Mouse (Mus musculus) stomach, postnatal 0 days (tissue): Measurements from ENCODE around the gene Cwc25. TPM values are rescaled to one million over a fixed set of nuclear protein-coding genes. Genes with fewer than 3 reads are reported as not detected.

Source experiments
- ATAC-seq: fragments of 200-750 bp; cut with Nextera tagmentation; 2 replicates; pipeline ENCODE4 v1.8.0; 2017; ENCODE audit not compliant: low FRiP score, low TSS enrichment
- DNase-seq: peaks from one replicate; pipeline ENCODE4 v3.0.0-alpha.2; 2016; ENCODE audit warnings: low spot score
- H3K27ac ChIP-seq: fragments of 300-500 bp; sonication (generic); replicated peaks from 2 replicates; pipeline ENCODE4 v1.5.1; 2014; ENCODE audit warnings: mild to moderate bottlenecking, control low read depth
- H3K27me3 ChIP-seq: fragments of 300-500 bp; sonication (generic); 2 replicates; pipeline ENCODE4 v1.6.1; 2014; ENCODE audit warnings: low read length; ENCODE audit not compliant: control insufficient read depth, insufficient read depth
- H3K36me3 ChIP-seq: fragments of 300-500 bp; sonication (generic); 2 replicates; pipeline ENCODE4 v1.6.1; 2014; ENCODE audit warnings: low read length, mixed read lengths; ENCODE audit not compliant: control insufficient read depth, insufficient read depth
- H3K4me1 ChIP-seq: fragments of 300-500 bp; sonication (generic); replicated peaks from 2 replicates; pipeline ENCODE4 v1.6.1; 2014; ENCODE audit warnings: antibody characterized with exemption; ENCODE audit not compliant: control insufficient read depth, insufficient read depth
- H3K4me2 ChIP-seq: fragments of 300-500 bp; sonication (generic); replicated peaks from 2 replicates; pipeline ENCODE4 v1.6.1; 2014; ENCODE audit warnings: low read depth, mild to moderate bottlenecking, control low read depth, moderate library complexity
- H3K4me3 ChIP-seq: fragments of 300-500 bp; sonication (generic); 2 replicates; pipeline ENCODE4 v1.5.1; 2014; ENCODE audit warnings: low read depth, low read length, control low read depth
- H3K9ac ChIP-seq: fragments of 300-500 bp; sonication (generic); 2 replicates; pipeline ENCODE4 v1.6.1; 2014; ENCODE audit warnings: mild to moderate bottlenecking, low read length, control low read depth, mixed read lengths
- H3K9me3 ChIP-seq: fragments of 300-500 bp; sonication (generic); 2 replicates; pipeline ENCODE4 v1.6.1; 2016; ENCODE audit warnings: low read length; ENCODE audit not compliant: control insufficient read depth
- CTCF ChIP-seq: IDR thresholded peaks from 2 replicates; pipeline ENCODE4 v1.5.1; 2016; ENCODE audit warnings: antibody characterized with exemption, low read depth, mild to moderate bottlenecking, moderate library complexity
- EP300 ChIP-seq: optimal IDR thresholded peaks from 2 replicates; pipeline ENCODE3; 2016; ENCODE audit warnings: antibody characterized with exemption
- WGBS: fragments of 180-500 bp; shearing (Covaris S2); extraction: QIAGEN DNeasy Blood & Tissue Kit; methylation state at CpG from one replicate; pipeline ENCODE4 v1.1.7; 2014; 5-methylcytosine and 5-hydroxymethylcytosine counted together
- polyA plus RNA-seq: library from polyadenylated mRNA; unstranded; fragments of >200 nt; fragmentation: Nextera tagmentation; extraction: Ambion mirVana; gene quantifications from 2 replicates; pipeline ENCODE4 v1.2.1, GENCODE M21; 2015

Cwc25 gene
- polyA plus RNA-seq, 1 experiment from 2014 or later = 9.0 TPM

- H3K4me3 ChIP-seq = no peak overlapping the region
- no peak overlapping the region for H3K27ac ChIP-seq
- H3K36me3 ChIP-seq = peaks cover 36% of the 10 kb centered on the region
- no peak overlapping the region for H3K9ac ChIP-seq
- no peaks in the 10 kb centered on the region for H3K27me3 ChIP-seq
- ATAC-seq (no peak), DNase-seq (no peak)
- 82% methylated on average over 26 of the region's 26 CpGs for WGBS
- no peak overlapping the region for H3K4me2 ChIP-seq
- no peaks in the 10 kb centered on the region for H3K4me1 ChIP-seq
- no peaks in the 10 kb centered on the region for H3K9me3 ChIP-seq
- TF ChIP-seq CTCF = no peak
- no peak for TF ChIP-seq EP300
Measured at GRCm38 (mm10) chr11:97717369-97718280, 48.7 kb downstream of the Cwc25 start.

GRCm38 (mm10) chr11:97716021-97716420, 50.3 kb downstream of the Cwc25 start:
- Histone ChIP-seq H3K36me3 (peaks cover 27% of the 10 kb centered on the region), H3K4me2 (no peak overlapping the region)
- DNase-seq = no peak

GRCm38 (mm10) chr11:97714784-97715760, 51.3 kb downstream of the Cwc25 start:
- Histone ChIP-seq H3K9ac (no peak overlapping the region), H3K36me3 (peaks cover 19% of the 10 kb centered on the region), H3K27me3 (no peaks in the 10 kb centered on the region), H3K4me2 (no peak overlapping the region), H3K4me1 (no peaks in the 10 kb centered on the region), H3K4me3 (no peak overlapping the region), H3K27ac (no peak overlapping the region), H3K9me3 (no peaks in the 10 kb centered on the region)
- no peak for ATAC-seq
- no peak for DNase-seq
- WGBS = 81% methylated on average over 14 of the region's 14 CpGs
- no peak for TF ChIP-seq EP300
- TF ChIP-seq CTCF = no peak

More at GRCm38 (mm10) chr11:97716021-97716420, 50.3 kb downstream of the Cwc25 start:
- no peaks in the 10 kb centered on the region for H3K4me1 ChIP-seq
- H3K9ac ChIP-seq = no peak overlapping the region
- WGBS = 87% methylated on average over 8 of the region's 8 CpGs
- TF ChIP-seq CTCF (no peak), EP300 (no peak)
- H3K27ac ChIP-seq = no peak overlapping the region
- no peak overlapping the region for H3K4me3 ChIP-seq
- no peaks in the 10 kb centered on the region for H3K9me3 ChIP-seq
- H3K27me3 ChIP-seq = no peaks in the 10 kb centered on the region
- ATAC-seq = no peak

- ATAC-seq (no peak), DNase-seq (no peak)
- H3K4me1 ChIP-seq = no peaks in the 10 kb centered on the region
- H3K9me3 ChIP-seq = no peaks in the 10 kb centered on the region
- TF ChIP-seq CTCF (peak; percentile 53), EP300 (no peak)
- H3K36me3 ChIP-seq = peaks cover 13% of the 10 kb centered on the region
- WGBS = 98% methylated on average over 3 of the region's 3 CpGs
- no peak overlapping the region for H3K27ac ChIP-seq
- no peak overlapping the region for H3K4me3 ChIP-seq
- no peak overlapping the region for H3K4me2 ChIP-seq
- no peak overlapping the region for H3K9ac ChIP-seq
- no peaks in the 10 kb centered on the region for H3K27me3 ChIP-seq
Measured at GRCm38 (mm10) chr11:97714356-97714755, 52.0 kb downstream of the Cwc25 start.

GRCm38 (mm10) chr11:97713896-97714295, 52.5 kb downstream of the Cwc25 start:
- H3K4me2 ChIP-seq = no peak overlapping the region
- no peaks in the 10 kb centered on the region for H3K4me1 ChIP-seq
- 81% methylated on average over 8 of the region's 8 CpGs for WGBS
- DNase-seq = no peak
- no peak overlapping the region for H3K27ac ChIP-seq
- no peak overlapping the region for H3K9ac ChIP-seq
- H3K36me3 ChIP-seq = peaks cover 10% of the 10 kb centered on the region; the same call in 1 of the 2 replicates
- H3K4me3 ChIP-seq = no peak overlapping the region
- no peaks in the 10 kb centered on the region for H3K27me3 ChIP-seq
- no peak for ATAC-seq
- H3K9me3 ChIP-seq = no peaks in the 10 kb centered on the region
- TF ChIP-seq CTCF (no peak), EP300 (no peak)
